Mouse (Mus musculus): ENCODE measurements around the gene Mad1l1. TPM values are rescaled to one million over a fixed set of nuclear protein-coding genes. Genes with fewer than 3 reads are reported as not detected.

Gene Mad1l1
- polyA plus RNA-seq, 1 experiment from 2014 or later: 57.9 TPM

DNA sequence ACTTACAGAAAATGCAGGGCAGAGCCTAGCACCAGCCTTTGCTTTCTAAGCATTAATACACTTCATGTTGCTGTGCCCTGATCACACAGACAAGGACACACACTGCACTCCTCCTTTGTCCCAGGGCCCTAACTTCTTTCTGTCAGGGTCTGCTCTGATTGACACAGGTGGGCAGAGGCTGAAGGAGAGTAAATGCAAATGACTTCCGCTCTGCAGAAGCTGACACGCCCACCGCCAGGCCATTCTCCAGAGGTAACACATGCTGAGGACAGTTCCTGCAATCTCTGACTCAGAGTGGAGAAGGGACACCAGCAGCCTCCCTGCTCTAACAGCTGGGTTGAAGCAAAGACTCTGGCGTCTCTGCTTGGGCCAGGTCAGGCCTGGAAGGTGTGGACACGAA, 198.2 kb downstream of the Mad1l1 start:
- Histone ChIP-seq H3K4me3 (no peak overlapping the region), H3K4me1 (peaks cover 5% of the 10 kb centered on the region), H3K36me3 (0 out of 2 replicates have a peak, but pooled peaks cover 10% of the 10 kb centered on the region), H3K27ac (replicated peaks) (no peak overlapping the region), H3K27me3 (ENCODE audit: low read depth, poor library complexity, severe bottlenecking) (no peaks in the 10 kb centered on the region), H3K9me3 (replicated peaks) (no peaks in the 10 kb centered on the region)
- no peak for DNase-seq (ENCODE audit: low spot score)
- 43% methylated on average over 5 of the region's 5 CpGs for WGBS

DNA sequence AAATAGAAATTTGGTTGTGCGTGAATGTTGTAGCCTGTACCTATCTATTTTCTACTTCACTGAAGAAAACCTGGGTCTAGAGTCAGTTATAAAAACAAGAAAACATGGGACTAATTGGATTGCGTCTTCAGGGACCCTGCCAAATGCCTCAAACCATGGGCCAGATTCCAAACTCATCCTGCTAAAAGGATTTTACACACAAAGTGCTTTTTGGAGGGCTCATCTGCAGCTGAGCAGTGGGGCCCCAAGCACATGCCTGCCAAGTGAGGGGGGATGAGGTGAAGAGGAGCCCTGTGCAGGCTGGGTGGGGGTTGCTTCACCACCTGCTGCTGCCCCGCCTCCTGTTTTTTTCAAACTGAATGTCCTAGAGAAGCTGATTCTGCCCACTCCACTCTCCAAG, 199.4 kb downstream of the Mad1l1 start:
- Histone ChIP-seq H3K4me3 (no peak overlapping the region), H3K27me3 (ENCODE audit: low read depth, poor library complexity, severe bottlenecking) (no peaks in the 10 kb centered on the region), H3K27ac (replicated peaks) (no peak overlapping the region), H3K9me3 (replicated peaks) (no peaks in the 10 kb centered on the region), H3K36me3 (peaks cover 8% of the 10 kb centered on the region; the same call in 1 of the 2 replicates), H3K4me1 (peaks cover 5% of the 10 kb centered on the region)
- 93% methylated on average over 3 of the region's 3 CpGs for WGBS
- no peak for DNase-seq (ENCODE audit: low spot score)

- Histone ChIP-seq H3K36me3 (peaks cover 32% of the 10 kb centered on the region), H3K27ac (replicated peaks) (no peak overlapping the region), H3K4me3 (no peak overlapping the region), H3K27me3 (ENCODE audit: low read depth, poor library complexity, severe bottlenecking) (no peaks in the 10 kb centered on the region), H3K4me1 (peaks cover 5% of the 10 kb centered on the region), H3K9me3 (replicated peaks) (no peaks in the 10 kb centered on the region)
- no peak for DNase-seq (ENCODE audit: low spot score)
- WGBS: 95% methylated on average over 3 of the region's 3 CpGs
Measured at GRCm38 (mm10) chr5:140118921-140119320, 202.4 kb downstream of the Mad1l1 start.

- no peak for DNase-seq (ENCODE audit: low spot score)
- Histone ChIP-seq H3K36me3 (peaks cover 34% of the 10 kb centered on the region), H3K9me3 (replicated peaks) (no peaks in the 10 kb centered on the region), H3K27ac (replicated peaks) (no peak overlapping the region), H3K4me1 (peaks cover 5% of the 10 kb centered on the region), H3K4me3 (no peak overlapping the region), H3K27me3 (ENCODE audit: low read depth, poor library complexity, severe bottlenecking) (no peaks in the 10 kb centered on the region)
Measured at GRCm38 (mm10) chr5:140117968-140118367, 203.4 kb downstream of the Mad1l1 start.

DNA sequence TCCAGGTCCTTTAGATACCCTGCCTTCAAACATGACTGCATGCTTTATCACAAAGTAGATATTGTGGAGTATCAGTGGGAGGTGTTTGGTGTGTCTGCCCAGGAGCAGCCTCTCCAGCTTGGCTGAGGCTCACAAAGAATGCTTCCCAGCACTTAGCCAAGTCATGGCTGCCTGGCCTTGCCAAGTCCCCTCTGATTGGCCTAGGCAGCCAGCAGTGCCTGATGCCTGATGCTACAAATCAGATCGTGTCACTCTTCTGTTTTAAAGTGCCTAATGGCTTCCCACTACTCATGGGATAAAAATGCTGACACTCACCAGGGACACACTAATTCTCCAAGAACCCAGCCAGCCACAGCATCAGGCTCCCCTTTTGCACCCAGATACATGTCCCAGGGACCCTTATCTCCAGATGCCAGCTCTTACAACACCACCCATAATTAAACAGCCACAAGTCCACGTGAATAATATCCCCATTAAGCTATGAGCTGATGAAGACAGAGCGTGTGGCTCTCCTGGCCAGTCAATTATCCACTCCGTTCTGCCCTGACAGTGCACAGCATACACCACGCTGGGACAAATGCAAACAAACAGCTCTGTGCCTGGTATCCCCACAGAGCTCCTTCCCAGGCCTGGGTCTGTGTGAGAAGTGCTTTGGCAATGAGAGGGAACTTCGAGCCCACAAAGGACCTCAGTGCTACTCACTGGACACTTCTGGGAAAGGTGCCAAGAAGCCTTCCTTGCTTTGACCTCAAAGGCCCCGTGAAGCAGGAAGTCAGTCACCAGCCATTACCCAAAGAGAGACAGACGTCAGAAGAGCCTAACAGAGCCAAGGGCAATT, 205.7 kb downstream of the Mad1l1 start:
- no peak overlapping the region for H3K27ac ChIP-seq (replicated peaks)
- no peaks in the 10 kb centered on the region for H3K4me1 ChIP-seq
- H3K27me3 ChIP-seq (ENCODE audit: low read depth, poor library complexity, severe bottlenecking): no peaks in the 10 kb centered on the region
- WGBS: 70% methylated on average over 8 of the region's 8 CpGs
- H3K4me3 ChIP-seq: no peak overlapping the region
- H3K9me3 ChIP-seq (replicated peaks): no peaks in the 10 kb centered on the region
- H3K36me3 ChIP-seq: peaks cover 52% of the 10 kb centered on the region
- no peak for DNase-seq (ENCODE audit: low spot score)

DNA sequence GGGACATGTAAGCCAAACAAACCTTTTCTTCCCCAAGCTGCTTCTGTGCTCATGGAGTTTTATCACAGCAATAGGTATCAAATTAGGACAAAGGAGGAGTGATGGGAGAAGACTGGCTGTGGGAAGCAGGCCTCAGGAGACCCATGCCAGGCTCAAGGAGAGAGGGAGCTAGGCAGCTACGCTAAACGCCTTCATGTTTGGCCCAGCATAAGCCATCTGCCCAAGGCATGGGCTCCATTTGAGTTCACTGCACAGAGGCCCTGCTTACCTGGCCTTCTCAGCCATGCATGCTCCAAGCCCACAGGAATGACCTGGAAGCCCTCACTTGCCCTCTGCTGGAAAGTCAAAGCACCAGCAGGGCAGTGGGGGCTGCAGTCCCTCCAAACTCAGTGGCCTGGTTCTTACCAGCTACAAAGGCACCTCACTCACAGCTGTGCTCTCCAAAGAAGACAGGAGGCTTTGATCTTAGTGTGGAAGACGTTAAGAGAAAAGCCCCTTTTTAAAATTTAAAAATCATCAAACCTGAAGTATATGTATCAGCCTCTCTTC, 206.8 kb downstream of the Mad1l1 start:
- no peak for DNase-seq (ENCODE audit: low spot score)
- Histone ChIP-seq H3K4me3 (no peak overlapping the region), H3K9me3 (replicated peaks) (no peaks in the 10 kb centered on the region), H3K36me3 (peaks cover 53% of the 10 kb centered on the region), H3K27ac (replicated peaks) (no peak overlapping the region), H3K27me3 (ENCODE audit: low read depth, poor library complexity, severe bottlenecking) (no peaks in the 10 kb centered on the region), H3K4me1 (no peaks in the 10 kb centered on the region)
- 81% methylated on average over 3 of the region's 3 CpGs for WGBS

DNA sequence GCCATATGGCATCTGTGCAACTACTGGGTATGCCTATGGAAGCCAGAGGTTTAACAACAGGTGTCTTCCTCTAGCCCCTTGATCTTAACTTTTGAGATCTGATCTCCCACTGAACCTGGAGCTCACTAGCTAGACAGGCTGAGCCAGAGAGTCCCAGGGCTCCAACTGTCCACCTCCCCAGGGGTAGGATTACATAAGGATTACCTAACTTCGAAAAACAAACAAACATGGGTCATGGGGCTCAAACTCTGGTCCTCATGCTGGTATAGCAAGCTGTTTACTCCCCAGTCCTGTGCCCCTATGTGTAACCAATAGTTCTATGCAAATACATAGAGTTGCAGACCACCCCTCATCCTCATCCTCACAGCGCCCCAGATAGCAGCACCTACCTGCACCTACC, 208.1 kb downstream of the Mad1l1 start:
- Histone ChIP-seq H3K4me1 (no peaks in the 10 kb centered on the region), H3K27ac (replicated peaks) (no peak overlapping the region), H3K4me3 (no peak overlapping the region), H3K27me3 (ENCODE audit: low read depth, poor library complexity, severe bottlenecking) (no peaks in the 10 kb centered on the region), H3K36me3 (peaks cover 53% of the 10 kb centered on the region), H3K9me3 (replicated peaks) (no peaks in the 10 kb centered on the region)
- DNase-seq (ENCODE audit: low spot score): no peak
- WGBS: 97% methylated on average over 2 of the region's 2 CpGs

GRCm38 (mm10) chr5:140110024-140110423, 211.3 kb downstream of the Mad1l1 start:
- Histone ChIP-seq H3K9me3 (replicated peaks) (no peaks in the 10 kb centered on the region), H3K27me3 (ENCODE audit: low read depth, poor library complexity, severe bottlenecking) (no peaks in the 10 kb centered on the region), H3K4me3 (no peak overlapping the region), H3K27ac (replicated peaks) (no peak overlapping the region), H3K36me3 (peaks cover 34% of the 10 kb centered on the region), H3K4me1 (no peaks in the 10 kb centered on the region)
- no peak for DNase-seq (ENCODE audit: low spot score)
- WGBS: 82% methylated on average over 3 of the region's 3 CpGs

GRCm38 (mm10) chr5:140107907-140108306, 213.4 kb downstream of the Mad1l1 start:
- no peak for DNase-seq (ENCODE audit: low spot score)
- Histone ChIP-seq H3K36me3 (peaks cover 29% of the 10 kb centered on the region), H3K4me1 (no peaks in the 10 kb centered on the region), H3K9me3 (replicated peaks) (no peaks in the 10 kb centered on the region), H3K4me3 (no peak overlapping the region), H3K27me3 (ENCODE audit: low read depth, poor library complexity, severe bottlenecking) (no peaks in the 10 kb centered on the region), H3K27ac (replicated peaks) (no peak overlapping the region)
- 83% methylated on average over 2 of the region's 2 CpGs for WGBS

DNA sequence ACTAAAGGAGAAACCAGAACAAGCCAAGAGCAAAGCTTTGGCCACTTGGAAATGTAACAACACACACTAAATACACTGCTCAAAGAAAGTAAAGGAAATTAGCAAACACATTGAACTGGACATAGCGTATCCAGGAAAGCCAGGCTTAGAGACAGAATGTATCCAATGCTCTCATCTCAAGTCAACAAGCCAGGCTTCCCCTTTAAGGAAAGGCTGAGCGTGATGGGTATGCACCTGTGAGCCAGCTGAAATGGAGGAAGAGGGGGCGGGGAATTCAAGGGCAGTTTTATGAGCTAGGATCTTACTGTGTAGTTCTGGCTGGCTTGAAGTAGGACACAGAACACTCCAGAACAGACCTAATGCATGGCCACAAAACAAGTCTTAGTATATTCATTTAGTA, 215.3 kb downstream of the Mad1l1 start:
- DNase-seq (ENCODE audit: low spot score): no peak
- no peaks in the 10 kb centered on the region for H3K9me3 ChIP-seq (replicated peaks)
- 96% methylated on average over 3 of the region's 3 CpGs for WGBS
- H3K27ac ChIP-seq (replicated peaks): no peak overlapping the region
- no peaks in the 10 kb centered on the region for H3K27me3 ChIP-seq (ENCODE audit: low read depth, poor library complexity, severe bottlenecking)
- no peak overlapping the region for H3K4me3 ChIP-seq
- H3K36me3 ChIP-seq: peaks cover 16% of the 10 kb centered on the region
- no peaks in the 10 kb centered on the region for H3K4me1 ChIP-seq

DNA sequence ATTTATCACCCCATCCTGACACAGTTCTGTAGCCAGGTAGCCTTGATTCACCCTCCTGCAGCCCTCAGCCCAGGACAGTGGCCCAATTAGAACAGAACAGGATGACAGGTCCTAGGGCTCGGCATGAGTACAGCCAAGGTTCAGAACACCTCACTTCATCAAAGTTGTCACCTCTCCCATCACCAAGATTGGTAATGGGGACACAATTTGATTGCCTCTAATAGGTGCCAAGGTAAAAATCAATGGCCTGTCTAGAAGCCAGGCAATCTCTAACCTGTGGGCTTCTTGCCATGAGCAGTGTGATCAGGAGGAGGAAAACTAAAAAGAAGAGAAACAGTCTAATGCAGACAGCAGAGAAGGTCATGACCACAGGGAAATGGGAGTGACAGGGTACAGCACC, 216.5 kb downstream of the Mad1l1 start:
- H3K4me1 ChIP-seq: no peaks in the 10 kb centered on the region
- H3K9me3 ChIP-seq (replicated peaks): no peaks in the 10 kb centered on the region
- peaks cover 15% of the 10 kb centered on the region for H3K36me3 ChIP-seq
- no peak overlapping the region for H3K4me3 ChIP-seq
- no peak for DNase-seq (ENCODE audit: low spot score)
- 97% methylated on average over 1 of the region's 1 CpGs for WGBS
- H3K27ac ChIP-seq (replicated peaks): no peak overlapping the region
- no peaks in the 10 kb centered on the region for H3K27me3 ChIP-seq (ENCODE audit: low read depth, poor library complexity, severe bottlenecking)

GRCm38 (mm10) chr5:140102731-140103130, 218.6 kb downstream of the Mad1l1 start:
- H3K27ac ChIP-seq (replicated peaks): no peak overlapping the region
- 83% methylated on average over 8 of the region's 8 CpGs for WGBS
- H3K36me3 ChIP-seq: peaks cover 23% of the 10 kb centered on the region
- no peaks in the 10 kb centered on the region for H3K9me3 ChIP-seq (replicated peaks)
- no peak for DNase-seq (ENCODE audit: low spot score)
- H3K4me3 ChIP-seq: no peak overlapping the region
- no peaks in the 10 kb centered on the region for H3K27me3 ChIP-seq (ENCODE audit: low read depth, poor library complexity, severe bottlenecking)
- no peaks in the 10 kb centered on the region for H3K4me1 ChIP-seq

DNA sequence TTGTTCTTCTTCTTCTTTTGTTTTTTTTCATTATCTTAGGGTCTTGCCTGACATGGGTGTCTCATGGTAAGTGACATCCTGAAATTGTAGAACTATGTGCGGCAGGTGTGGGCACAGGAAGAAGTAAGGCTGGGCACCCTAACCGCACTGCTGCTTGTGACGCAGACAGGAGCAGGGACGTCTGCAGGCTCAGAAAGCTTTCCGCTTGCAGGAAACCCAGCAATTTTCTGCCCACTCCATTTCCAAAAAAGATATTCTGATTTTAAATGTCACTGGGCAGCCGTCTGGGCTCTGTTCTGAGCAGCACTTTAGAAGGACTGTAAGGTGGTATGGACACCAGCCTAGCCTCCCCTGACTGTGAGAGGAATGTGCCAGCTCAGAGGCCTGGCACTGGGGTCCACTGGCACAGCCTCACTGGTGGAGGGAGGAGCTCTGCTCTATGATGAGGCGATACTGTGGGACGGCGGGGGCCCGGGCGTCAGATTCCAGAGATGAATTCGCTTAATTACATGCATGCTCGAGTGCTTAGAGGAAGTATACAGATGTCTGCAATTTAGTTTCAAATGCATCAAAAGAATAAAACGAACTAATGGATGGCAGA, 219.8 kb downstream of the Mad1l1 start:
- Histone ChIP-seq H3K9me3 (replicated peaks) (no peaks in the 10 kb centered on the region), H3K4me1 (no peaks in the 10 kb centered on the region), H3K4me3 (no peak overlapping the region), H3K27me3 (ENCODE audit: low read depth, poor library complexity, severe bottlenecking) (no peaks in the 10 kb centered on the region), H3K27ac (replicated peaks) (no peak overlapping the region), H3K36me3 (peaks cover 23% of the 10 kb centered on the region)
- no peak for DNase-seq (ENCODE audit: low spot score)
- WGBS: 93% methylated on average over 14 of the region's 14 CpGs
